Mouse (Mus musculus) embryonic facial prominence, embryonic 14.5 days (tissue): Measurements from ENCODE around the gene Gpx5. TPM values are rescaled to one million over a fixed set of nuclear protein-coding genes. Genes with fewer than 3 reads are reported as not detected.

Experiments used
- polyA plus RNA-seq: library from polyadenylated mRNA; unstranded; fragments of >200 nt; fragmentation: Nextera tagmentation; extraction: Ambion mirVana; gene quantifications from 2 replicates; pipeline ENCODE4 v1.2.1, GENCODE M21; 2014

Gene Gpx5
- polyA plus RNA-seq, 1 experiment from 2014 or later = not detected

Other genes starting within 250 kb of the Gpx5 start
- gene Olfr1370, start 217.8 kb downstream of the Gpx5 start, polyA plus RNA-seq = 0.17 and 0.47 TPM in 2 replicates
- 0.15 TPM in 1 of 2 replicates, not detected in the other for gene Olfr1369-ps1, start 181.2 kb downstream of the Gpx5 start, polyA plus RNA-seq
- gene Olfr263, start 163.1 kb downstream of the Gpx5 start, polyA plus RNA-seq = 0.18 TPM in 1 of 2 replicates, not detected in the other
- gene Olfr1368, start 146.9 kb downstream of the Gpx5 start, polyA plus RNA-seq = not detected in 2 replicates
- 111 and 127 TPM in 2 replicates for gene Trim27, start 113.3 kb downstream of the Gpx5 start, polyA plus RNA-seq
- not detected in 2 replicates for gene Gpx6, start 19.4 kb upstream of the Gpx5 start, polyA plus RNA-seq
- gene Olfr1367, start 54.2 kb upstream of the Gpx5 start, polyA plus RNA-seq = not detected in 2 replicates
- 11.1 and 12.7 TPM in 2 replicates for gene Zscan12, start 70.1 kb upstream of the Gpx5 start, polyA plus RNA-seq
- gene Zkscan3, start 110.0 kb upstream of the Gpx5 start, polyA plus RNA-seq = 62.9 and 70.1 TPM in 2 replicates
- gene Pgbd1, start 148.3 kb upstream of the Gpx5 start, polyA plus RNA-seq = 2.3 and 2.5 TPM in 2 replicates
- gene Zscan26, start 161.0 kb upstream of the Gpx5 start, polyA plus RNA-seq = 14.1 and 14.9 TPM in 2 replicates
- gene Nkapl, start 175.8 kb upstream of the Gpx5 start, polyA plus RNA-seq = 2.7 and 2.9 TPM in 2 replicates
- gene Zkscan4, start 186.2 kb upstream of the Gpx5 start, polyA plus RNA-seq = 3.3 and 3.4 TPM in 2 replicates
- not detected in 2 replicates for gene Gm10065, start 186.7 kb upstream of the Gpx5 start, polyA plus RNA-seq
- gene AK157302, start 202.5 kb upstream of the Gpx5 start, polyA plus RNA-seq = 0.11 and 0.79 TPM in 2 replicates
- 5.9 and 6.8 TPM in 2 replicates for gene Gm11273, start 208.7 kb upstream of the Gpx5 start, polyA plus RNA-seq
- 8.5 and 9.8 TPM in 2 replicates for gene Zkscan8, start 238.4 kb upstream of the Gpx5 start, polyA plus RNA-seq